Mouse (Mus musculus) CH12.LX (cell line): Measurements from ENCODE around the gene Lrrfip1.

ENCODE experiments used
- BHLHE40 ChIP-seq: IDR thresholded peaks from 2 replicates; pipeline ENCODE4 v1.6.1; 2011; ENCODE audit warnings: mild to moderate bottlenecking, low read depth, low read length, improper control_type of control experiment
- CHD2 ChIP-seq: IDR thresholded peaks from 2 replicates; pipeline ENCODE4 v1.6.1; 2011; ENCODE audit warnings: low read length, improper control_type of control experiment
- CTCF ChIP-seq, 2 experiments: IDR thresholded peaks in 1 of 2; conservative IDR thresholded peaks in 1 of 2; 2 replicates each; pipeline ENCODE4 v1.5.1; 2011 to 2012; ENCODE audit warnings: low read depth in 2 of 2, low read length in 2 of 2, improper control_type of control experiment in 1 of 2, inconsistent platforms in 1 of 2, mild to moderate bottlenecking in 1 of 2, moderate library complexity in 1 of 2
- EP300 ChIP-seq: IDR thresholded peaks from 2 replicates; pipeline ENCODE4 v1.6.1; 2011; ENCODE audit warnings: low read length, improper control_type of control experiment
- HCFC1 ChIP-seq: IDR thresholded peaks from 2 replicates; pipeline ENCODE4 v1.6.1; 2012; ENCODE audit warnings: low read depth, mild to moderate bottlenecking, inconsistent platforms, low read length, improper control_type of control experiment
- MAX ChIP-seq: IDR thresholded peaks from 2 replicates; pipeline ENCODE4 v1.6.1; 2011; ENCODE audit warnings: low read length, improper control_type of control experiment
- MAZ ChIP-seq: IDR thresholded peaks from 2 replicates; pipeline ENCODE4 v1.6.1; 2012; ENCODE audit warnings: low read depth, mild to moderate bottlenecking, inconsistent platforms, low read length, improper control_type of control experiment, moderate library complexity
- NRF1 ChIP-seq: IDR thresholded peaks from 2 replicates; pipeline ENCODE4 v1.6.1; 2014; ENCODE audit warnings: low read depth, mild to moderate bottlenecking, inconsistent platforms, low read length, improper control_type of control experiment, moderate library complexity
- POLR2A ChIP-seq: IDR thresholded peaks from 2 replicates; pipeline ENCODE4 v1.6.1; 2011; ENCODE audit warnings: low read depth, mild to moderate bottlenecking, improper control_type of control experiment, low read length
- RCOR1 ChIP-seq: conservative IDR thresholded peaks from 2 replicates; pipeline ENCODE4 v1.6.1; 2012; ENCODE audit warnings: low read depth, mild to moderate bottlenecking, inconsistent platforms, low read length, improper control_type of control experiment
- SMC3 ChIP-seq: IDR thresholded peaks from 2 replicates; pipeline ENCODE4 v1.6.1; 2011; ENCODE audit warnings: low read depth, low read length, improper control_type of control experiment
- ZC3H11A ChIP-seq: IDR thresholded peaks from 2 replicates; pipeline ENCODE4 v1.6.1; 2012; ENCODE audit warnings: low read depth, mild to moderate bottlenecking, inconsistent platforms, low read length, improper control_type of control experiment

- TF ChIP-seq RCOR1 (no peak), CHD2 (no peak), EP300 (no peak), HCFC1 (no peak), CTCF (conservative IDR thresholded peaks at IDR 0.05 in 1 of 2, IDR thresholded peaks at IDR 0.05 in 1 of 2; ENCODE audit: low read depth in 2 of 2, low read length in 2 of 2) (no peak), MAX (no peak), POLR2A (no peak), BHLHE40 (no peak), SMC3 (no peak), MAZ (no peak), ZC3H11A (no peak), NRF1 (no peak)
Observed at GRCm38 (mm10) chr1:91019346-91019745, 20.8 kb downstream of the Lrrfip1 start.
